Mouse (Mus musculus) heart, postnatal 25 days (tissue): Measurements from ENCODE around the gene Sh3gl3. TPM values are rescaled to one million over a fixed set of nuclear protein-coding genes. Genes with fewer than 3 reads are reported as not detected.

Experiments
- DNase-seq: peaks from one replicate; pipeline ENCODE4 v3.0.0; 2022; ENCODE audit warnings: low spot score
- intact Hi-C: fragments of 180-260 bp; cut with DNase I; formaldehyde crosslinking; loops from one replicate; pipeline ENCODE4 v1.15.1; 2025
- total RNA-seq, 2 experiments: library from RNA; stranded (reverse); gene quantifications; 2 replicates each; pipeline ENCODE4 v1.2.3; 2021

The Sh3gl3 gene
- under 1 TPM; 0.61 to 0.96 TPM for total RNA-seq

DNA sequence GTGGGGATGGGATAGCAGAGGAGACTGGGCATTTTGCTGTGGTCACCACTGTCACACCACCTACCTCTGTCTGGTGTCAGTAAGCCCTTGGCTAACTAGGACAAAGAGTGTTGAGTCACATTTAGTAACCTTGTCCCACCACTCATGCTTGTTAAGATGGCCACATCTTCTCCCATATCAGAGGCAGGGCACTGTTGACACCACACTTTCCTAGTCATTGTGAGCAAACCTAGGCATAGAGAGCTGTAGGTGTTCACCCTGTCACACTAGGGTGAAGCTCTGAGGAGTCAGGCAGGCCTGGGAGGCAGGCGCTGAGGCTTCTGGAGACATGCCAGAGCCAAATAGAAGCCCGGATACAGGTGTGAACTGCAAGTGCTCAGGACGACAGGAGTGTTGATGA, at the start of gene Sh3gl3:
Sh3gl3 (plus strand) TSS at position 301 of the 400 bp plus-strand sequence.
- DNase-seq, result no peak

DNA sequence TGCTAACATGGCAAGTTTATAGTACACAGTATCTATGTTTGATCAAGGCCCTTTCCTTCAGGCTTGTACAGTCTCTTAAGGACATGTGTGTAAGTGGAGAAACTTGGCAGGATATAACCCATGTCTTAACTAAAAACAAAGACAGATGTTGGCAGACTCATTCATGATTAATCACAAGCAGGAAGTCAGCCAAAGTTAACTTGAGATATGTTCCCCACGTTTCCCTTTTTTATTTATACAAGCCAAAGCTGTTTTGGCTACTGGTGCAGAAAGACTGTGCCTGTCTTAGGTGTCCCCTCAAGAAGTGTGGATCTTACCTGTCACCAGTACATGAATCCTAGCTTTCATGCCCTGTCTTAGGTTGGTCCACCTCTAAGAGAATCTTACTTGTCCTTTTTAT, 35.4 kb upstream of the Sh3gl3 start:
- intact Hi-C loops, result no loop called here
- DNase-seq, result no peak

More for the DNA sequence above, at the start of gene Sh3gl3:
- intact Hi-C loops, result no loop called here

DNA sequence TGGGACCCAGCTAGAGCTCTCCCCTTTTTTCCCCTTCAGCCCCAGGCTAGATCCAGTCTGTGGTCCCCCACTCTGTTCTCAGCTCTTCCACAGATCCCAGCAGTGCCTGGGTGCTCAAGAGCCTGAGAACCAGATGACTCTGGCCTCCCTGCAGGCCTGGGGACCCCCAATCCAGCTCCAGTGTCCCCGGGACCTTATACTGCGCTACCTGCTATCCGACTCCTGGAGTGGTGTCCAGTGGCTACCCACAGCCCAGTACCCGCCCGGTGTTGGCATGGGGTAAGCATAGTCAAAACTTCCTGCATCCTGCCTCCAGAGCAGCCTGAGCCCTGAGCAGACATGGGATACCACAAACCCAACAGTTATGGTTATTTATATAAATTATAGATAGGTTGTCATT, 26.5 kb upstream of the Sh3gl3 start:
- intact Hi-C loops, result no loop called here
- DNase-seq, result no peak

DNA sequence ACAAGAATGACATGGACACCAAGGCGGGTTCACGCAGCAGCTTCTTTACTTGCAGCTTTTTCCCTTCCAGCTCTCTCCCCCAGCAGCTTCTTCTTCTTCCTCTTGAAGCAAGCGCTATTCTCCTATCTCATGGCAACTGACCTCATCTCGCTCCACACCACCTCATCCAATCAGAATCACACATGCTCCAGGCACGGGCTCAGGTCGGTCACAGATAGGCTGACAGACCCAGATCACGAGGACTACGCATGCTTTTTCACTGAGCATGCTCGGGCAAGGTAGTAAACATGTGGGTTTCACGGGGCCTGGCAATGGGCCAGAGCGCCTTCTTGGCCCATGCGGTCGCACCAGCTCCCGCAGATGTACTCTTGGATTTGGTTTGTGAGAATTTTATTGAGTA, 9.0 kb upstream of the Sh3gl3 start:
- intact Hi-C loops, result no loop called here
- no peak for DNase-seq

DNA sequence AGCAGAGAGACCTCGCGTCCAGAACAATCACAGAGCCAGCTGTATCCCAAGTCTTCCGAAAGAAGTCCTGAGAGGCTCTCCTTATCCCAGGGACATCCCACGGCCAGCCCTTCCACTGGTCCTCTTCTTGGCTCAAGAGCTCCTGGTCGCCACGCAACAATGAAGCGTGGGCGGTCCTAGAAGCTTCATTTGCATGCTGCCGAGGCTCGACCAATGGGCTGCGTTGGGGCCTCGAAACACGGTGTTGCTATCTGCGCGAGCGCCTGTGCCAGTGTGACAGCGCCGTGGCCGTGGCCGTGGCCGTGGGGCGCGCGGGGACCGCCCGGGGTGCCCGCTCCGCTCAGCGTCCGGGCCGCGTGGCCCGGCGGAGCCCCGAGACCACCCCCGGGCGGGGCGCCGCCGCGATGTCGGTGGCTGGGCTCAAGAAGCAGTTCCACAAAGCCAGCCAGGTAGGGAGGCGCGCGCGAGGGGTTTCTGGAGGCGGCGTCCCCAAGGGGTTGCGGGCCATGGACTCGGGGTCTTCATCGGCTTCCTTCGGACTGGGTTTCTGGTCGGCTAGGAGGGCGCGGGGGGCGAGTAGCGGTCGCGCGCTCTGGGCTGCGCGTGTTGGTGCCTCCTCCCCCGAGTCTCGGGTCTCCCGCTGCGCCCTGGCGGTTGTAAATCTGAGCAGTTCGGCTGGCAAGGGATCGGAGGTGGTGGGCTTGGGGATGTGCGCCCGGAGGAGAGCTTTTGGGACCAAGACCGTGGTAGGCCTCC, 1.1 kb downstream of the Sh3gl3 start:
- intact Hi-C loops, result no loop called here
- DNase-seq, result peak; percentile 53

DNA sequence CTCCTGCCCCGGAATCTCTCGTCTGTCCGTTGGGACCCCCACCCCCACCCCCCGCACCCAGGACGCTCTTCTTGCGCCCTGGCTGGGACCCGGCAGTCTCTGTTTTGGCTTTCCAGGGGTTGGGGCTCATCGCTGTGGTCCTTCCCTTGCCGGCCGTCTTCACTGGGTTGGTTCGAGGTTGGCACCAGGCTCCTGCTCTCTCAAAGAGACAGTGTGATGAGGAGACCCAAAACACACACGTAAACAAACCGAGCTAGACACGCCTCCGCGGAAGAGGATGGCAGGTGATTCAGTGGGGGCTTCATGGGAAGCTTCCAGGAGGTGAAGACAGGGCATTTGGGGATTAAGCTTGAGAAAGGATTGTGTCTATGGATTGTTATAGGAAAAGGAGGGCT, 1.7 kb downstream of the Sh3gl3 start:
- no peak for DNase-seq
- intact Hi-C loops, result no loop called here

DNA sequence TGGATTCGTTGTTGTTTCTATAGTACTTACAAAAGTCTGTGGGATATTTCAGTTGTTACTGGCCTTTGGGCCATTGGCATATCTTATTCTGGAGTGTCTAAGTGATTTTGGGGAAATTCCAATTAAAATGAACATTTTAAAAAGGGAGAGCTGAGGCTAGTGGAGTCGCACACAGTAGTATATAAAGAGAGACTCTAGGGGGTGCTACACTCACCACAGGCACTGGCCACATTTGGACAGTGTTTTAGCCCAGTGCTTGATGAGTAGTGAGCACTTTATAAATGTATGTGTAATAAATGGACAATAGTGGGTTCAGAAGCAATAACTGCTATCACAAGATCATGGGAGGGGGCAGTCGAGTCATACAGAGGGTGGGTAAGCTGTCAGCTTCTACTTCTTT, 2.6 kb downstream of the Sh3gl3 start:
- intact Hi-C loops, result no loop called here
- DNase-seq, result no peak

DNA sequence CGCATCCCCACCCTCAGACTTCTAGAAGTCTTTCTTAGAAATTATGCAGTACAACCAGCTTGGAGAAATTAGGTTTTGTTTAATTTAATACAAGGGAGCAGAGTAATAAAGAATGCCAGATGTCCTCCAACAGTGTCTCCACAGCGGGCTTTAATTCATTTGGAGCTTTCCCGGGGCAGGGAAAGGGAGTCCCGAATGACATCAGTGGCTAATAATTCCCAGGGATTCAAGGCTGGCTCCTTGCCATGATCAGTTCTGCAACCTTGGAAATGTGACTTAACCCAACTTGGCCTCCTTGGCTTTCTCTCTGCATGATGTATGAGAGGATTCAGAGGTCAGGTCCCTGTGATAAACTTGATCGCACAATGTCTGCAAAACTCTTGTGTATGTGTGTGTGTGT, 3.7 kb downstream of the Sh3gl3 start:
- intact Hi-C loops, result no loop called here
- no peak for DNase-seq

DNA sequence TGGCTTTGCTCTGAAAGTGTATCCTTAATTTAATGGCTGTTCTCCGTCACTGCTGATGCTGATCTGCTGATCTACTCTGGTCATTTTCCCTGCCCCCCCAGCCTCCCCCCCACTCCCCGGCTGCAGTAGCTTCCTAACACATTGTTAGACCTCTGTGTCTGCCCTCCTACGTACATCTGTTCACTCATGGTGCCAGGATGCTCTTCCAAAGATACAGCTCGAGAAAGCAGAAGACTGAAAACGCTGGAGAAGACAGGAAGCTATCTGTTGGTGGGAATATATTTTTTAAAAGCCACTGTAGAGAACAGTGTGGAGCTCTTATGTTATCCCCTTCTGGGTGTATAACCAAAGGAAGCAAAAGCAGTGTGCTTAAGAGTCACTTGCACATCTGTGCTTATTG, 7.3 kb downstream of the Sh3gl3 start:
- no peak for DNase-seq
- intact Hi-C loops, result no loop called here

DNA sequence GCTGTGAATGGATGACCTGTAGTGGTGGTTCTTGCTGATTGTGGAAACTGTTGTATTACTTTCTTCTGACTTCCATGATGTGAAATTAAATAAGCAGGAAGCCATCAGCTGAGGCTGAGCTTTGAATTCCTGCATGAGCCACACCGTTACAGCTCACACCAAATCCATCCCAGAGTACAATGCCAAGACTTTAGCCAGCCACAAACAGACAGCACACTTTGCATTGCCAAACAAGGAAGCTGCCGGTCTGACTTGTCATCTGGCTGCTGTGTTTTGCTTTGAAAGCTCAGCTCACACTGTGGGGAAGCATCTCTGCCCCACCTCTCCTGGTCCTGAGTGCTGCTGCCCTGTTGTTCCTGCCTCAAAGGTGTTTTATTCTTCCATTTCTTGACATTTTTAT, 9.1 kb downstream of the Sh3gl3 start:
- DNase-seq, result no peak
- intact Hi-C loops, result no loop called here

DNA sequence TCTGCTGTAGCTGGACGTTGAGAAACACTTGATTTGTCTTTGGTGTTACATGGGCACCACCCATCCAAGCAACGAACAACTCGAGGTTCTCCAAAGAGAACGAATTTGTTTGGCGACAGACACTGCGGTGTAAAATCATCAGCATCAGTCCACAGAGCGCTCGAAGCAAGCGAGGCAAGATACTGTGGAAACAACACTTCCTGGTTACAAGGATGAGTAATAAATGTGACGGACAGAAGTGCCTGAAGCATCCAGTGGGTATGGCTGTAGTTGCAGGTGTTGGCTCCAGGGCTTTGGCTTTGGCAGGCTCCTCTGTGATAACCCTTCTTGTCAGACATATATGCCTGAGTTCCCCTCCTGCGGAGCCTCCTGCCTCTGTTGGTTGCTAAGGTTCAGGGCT, 18.0 kb downstream of the Sh3gl3 start:
- DNase-seq, result no peak
- intact Hi-C loops, result no loop called here

DNA sequence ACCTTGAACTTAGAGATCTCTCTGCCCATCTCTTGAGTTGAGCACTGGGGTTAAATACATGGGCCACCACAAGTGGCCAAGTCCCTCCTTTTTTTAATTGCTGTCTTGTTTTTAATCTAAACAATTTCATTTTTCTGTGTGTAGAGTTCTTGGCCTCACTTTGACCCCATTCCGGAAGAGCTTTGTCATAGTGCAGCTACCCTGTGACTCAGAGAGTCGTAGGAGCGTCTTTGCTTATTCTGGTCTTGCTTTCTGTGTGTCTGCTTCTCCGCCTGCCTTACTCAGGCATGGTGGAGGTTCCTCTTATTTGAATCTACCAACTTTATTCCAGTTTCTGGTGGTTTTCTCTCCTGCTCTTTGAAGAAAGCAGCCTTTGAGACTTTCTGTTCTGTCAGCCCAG, 18.9 kb downstream of the Sh3gl3 start:
- DNase-seq, result no peak
- intact Hi-C loops, result no loop called here

DNA sequence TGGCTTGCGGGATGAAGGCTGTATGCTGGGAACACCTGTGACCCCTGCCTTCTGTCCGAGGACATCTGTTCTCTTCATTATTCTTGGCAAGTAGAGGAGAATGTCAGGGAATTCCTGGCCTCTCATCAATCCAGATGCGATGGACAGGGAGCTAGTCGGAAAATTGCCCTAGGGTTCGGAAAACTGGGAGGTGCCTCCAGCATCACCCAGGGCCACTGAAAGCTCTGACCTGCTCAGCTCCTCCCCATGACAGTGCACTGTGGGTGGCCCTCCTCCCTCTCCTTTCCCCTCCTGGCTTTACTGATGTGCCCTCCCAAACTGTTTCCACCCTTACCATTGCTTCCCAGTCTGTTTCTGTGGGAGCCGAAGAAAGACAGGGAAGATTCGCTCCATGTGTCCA, 29.5 kb downstream of the Sh3gl3 start:
- DNase-seq, result no peak
- intact Hi-C loops, result no loop called here

DNA sequence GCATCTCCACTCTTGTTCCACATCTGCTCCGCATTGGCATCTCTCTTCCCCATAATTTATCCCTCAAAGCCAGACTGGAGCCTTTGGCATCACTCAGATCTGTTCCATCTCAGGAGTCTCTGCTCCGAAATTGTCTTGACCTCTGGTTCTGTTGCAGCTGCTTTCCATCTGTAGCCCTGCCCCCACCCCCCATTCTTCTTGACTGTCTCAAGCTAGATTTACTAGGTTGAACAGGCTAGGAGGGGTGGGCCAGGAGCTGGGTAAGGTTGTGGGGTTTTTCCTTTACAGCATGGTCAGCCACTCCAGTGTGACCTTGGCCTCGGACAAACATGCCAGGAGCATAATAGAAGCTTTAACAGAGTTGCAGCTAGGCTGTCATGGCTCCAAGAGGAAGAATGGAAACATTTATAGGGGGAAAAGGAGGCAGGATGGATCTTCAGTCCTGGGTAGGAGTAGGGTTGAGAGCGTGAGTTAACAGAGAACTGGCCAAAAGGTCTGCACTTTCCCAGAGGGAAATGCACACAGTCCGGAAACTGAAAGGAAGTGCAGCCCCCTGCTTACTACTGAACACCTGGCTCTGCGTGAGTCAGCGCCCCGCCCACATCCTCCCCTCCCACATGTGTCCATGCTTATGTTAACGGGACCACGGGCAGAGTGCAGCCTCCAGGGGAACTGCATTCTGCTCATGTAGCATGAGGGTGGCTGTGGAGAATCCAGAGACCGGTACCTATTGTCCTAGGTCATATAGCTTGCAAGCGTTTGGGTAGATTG, 30.6 kb downstream of the Sh3gl3 start:
- DNase-seq, result peak; percentile 1
- intact Hi-C loops, result no loop called here

DNA sequence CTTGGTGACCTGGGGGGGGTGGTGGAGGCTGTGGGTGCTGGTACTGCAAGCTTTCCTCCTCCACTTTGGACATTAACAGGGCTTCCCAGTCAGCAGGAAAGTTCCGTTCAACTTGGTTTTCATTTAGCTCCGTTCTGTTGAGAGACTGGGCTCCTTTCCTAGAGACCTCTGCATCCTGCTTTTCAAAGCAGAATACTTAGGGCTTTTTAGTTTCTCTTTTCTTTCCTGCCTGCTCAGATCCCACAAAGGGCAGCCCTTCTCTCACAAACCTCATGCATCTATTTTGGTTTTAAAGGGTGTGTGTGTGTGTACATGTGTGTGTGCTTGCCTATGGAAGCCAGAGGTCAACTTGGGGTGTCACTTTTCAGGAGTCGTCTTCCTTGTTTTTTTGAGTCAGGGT, 31.3 kb downstream of the Sh3gl3 start:
- no peak for DNase-seq
- intact Hi-C loops, result no loop called here

DNA sequence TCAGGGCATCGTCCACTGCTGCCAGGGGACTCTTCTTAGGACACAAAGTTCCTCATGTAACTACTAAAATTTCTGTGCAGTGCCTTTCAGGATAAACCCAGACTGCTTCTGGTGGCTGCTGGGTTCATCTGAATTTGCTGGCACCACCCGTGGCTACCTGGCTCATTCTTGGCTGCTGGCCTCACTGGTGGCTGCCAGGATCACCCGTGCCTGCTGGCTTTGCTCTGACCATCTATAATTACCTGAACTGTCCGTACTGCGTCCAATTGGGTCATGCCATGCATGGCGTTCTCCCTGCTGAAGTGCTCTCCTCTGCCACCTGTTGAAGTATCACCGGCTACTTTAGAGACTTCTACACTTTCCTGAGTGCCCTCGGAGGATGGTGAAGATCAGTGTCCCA, 33.1 kb downstream of the Sh3gl3 start:
- intact Hi-C loops, result no loop called here
- no peak for DNase-seq

DNA sequence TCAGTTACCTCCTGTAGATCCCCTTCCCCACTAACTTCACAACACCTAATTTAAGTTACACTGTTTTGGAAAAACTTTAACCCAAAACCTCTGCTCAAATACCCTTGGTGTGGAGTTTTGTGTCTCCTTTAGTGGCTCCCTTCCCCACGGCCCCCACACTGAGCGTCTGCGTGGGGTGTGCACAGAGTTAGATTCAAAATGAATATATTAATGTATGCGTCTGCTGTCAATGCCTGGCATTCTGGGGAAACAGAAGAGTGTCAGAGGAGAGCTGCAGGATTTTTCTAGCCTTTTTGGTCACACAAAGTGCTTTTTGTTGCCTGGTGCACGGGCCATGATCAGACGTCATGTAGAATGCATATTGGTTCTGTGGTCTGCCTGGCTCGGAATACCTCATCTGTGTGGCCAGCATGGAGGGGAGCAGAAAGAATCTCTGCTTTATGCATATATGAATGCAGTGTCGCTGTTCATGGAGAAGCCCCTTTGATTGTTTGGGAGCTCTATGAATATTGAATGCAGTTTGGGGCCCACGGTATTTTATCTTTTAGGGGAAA, 47.8 kb downstream of the Sh3gl3 start:
- DNase-seq, result no peak
- intact Hi-C loops, result no loop called here

DNA sequence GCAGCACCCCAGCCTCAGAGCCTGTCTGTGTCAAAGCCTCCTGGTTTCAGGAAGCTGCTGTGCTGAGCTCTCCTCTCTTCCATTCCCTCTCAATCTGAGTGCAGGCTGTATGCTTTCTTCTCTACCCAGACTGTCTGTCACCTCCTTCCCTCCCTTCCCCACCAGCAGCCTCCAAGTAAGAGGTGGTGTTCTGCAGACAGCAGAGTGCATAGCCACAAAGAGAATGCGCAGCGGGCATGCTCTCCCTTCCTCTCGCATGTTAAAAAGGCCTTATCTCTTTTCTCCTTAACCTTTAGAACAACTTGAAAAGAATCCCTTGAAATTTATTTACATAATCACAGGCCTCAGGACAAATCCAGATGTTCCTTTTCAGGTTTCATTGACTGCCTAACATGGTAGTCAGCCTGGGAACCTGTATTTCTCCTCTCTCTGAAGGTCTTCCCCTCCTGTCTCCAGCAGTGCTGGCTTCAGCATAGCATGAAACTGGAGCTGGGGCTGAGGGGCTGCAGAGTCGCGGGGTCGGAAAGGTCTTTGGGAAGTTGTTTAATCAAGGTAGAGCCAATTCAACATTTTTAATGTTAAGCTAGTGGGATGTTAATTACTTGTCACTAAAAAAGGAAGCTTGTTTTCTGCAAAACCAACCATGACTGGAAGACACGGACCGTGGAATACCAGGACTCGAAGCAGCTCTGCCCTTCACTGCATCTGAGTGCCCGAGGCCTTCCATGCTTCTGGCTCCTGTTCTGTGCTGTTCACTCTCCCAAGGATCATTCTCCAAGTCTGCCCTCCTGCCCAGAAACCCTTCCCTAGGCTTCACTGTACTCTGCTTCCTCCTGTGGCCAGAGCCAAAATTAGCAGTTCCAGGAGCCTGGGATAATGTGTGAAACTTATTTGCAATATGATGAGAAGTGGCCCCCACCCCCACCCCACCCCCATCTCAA, 50.5 kb downstream of the Sh3gl3 start:
- intact Hi-C loops, result no loop called here
- DNase-seq, result no peak

DNA sequence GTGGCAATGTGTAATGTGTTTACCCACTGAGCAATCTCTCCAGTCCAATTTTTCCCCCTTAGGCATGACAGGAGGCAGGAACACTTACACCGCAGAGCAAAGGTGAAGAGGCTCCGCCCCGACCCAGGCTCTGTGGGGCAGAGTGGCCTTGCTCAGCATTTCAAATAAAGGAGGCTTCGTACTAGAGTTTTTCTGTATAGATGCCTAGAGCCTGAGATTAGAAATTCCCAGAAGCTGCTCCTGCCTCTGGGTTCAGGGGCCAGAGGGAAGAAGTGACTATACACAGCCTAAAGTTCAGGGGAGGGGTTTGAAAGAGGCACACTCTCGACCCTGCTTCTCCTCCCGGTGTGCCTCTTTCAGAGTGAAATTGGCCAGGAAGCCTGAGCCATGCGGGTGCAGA, 59.6 kb downstream of the Sh3gl3 start:
- intact Hi-C loops, result no loop called here
- no peak for DNase-seq
